Mouse (Mus musculus) bone marrow macrophage, adult 2 months (primary cell): ENCODE data around the gene Gsn. TPM values are rescaled to one million over a fixed set of nuclear protein-coding genes. Genes with fewer than 3 reads are reported as not detected.

Experiments used
- H3K27ac ChIP-seq: 2 replicates; pipeline ENCODE4 v1.5.1; 2012; ENCODE audit warnings: low read depth, low read length; ENCODE audit not compliant: insufficient read depth
- H3K4me1 ChIP-seq: 2 replicates; pipeline ENCODE4 v1.6.1; 2012; ENCODE audit warnings: low read length; ENCODE audit not compliant: control insufficient read depth, insufficient read depth
- H3K4me3 ChIP-seq: 2 replicates; pipeline ENCODE4 v1.5.1; 2012; ENCODE audit warnings: mild to moderate bottlenecking, low read length, moderate library complexity; ENCODE audit not compliant: insufficient read depth
- CTCF ChIP-seq: IDR thresholded peaks from 2 replicates; pipeline ENCODE4 v1.5.1; 2012; ENCODE audit warnings: low read depth, mild to moderate bottlenecking, low read length, moderate library complexity
- POLR2A ChIP-seq: IDR thresholded peaks from 2 replicates; pipeline ENCODE4 v1.6.1; 2012; ENCODE audit warnings: mild to moderate bottlenecking, low read depth, low read length, borderline replicate concordance
- polyA plus RNA-seq: library from polyadenylated mRNA; stranded (reverse); fragments of >200 nt; gene quantifications from 2 replicates; pipeline ENCODE4 v1.2.4, GENCODE M21; 2012; ENCODE audit not compliant: missing spikeins, insufficient read depth, insufficient read length

The Gsn gene
- 330 and 333 TPM in 2 replicates for polyA plus RNA-seq

- Histone ChIP-seq H3K27ac (peak within 1 kb of the TSS; percentile 50), H3K4me3 (peak within 1 kb of the TSS; percentile 76), H3K4me1 (peaks cover 61% of the 10 kb centered on the region)
- TF ChIP-seq CTCF = no peak
- no peak for TF ChIP-seq POLR2A
Observed at GRCm38 (mm10) chr2:35255885-35256833, at the start of gene Gsn. Gene Gsn (plus strand): TSS chr2:35256380.

- TF ChIP-seq POLR2A (no peak), CTCF (no peak)
- no peak overlapping the region for H3K27ac ChIP-seq
- H3K4me1 ChIP-seq = peaks cover 44% of the 10 kb centered on the region
- no peak overlapping the region for H3K4me3 ChIP-seq
Observed at GRCm38 (mm10) chr2:35206761-35207160, 49.4 kb upstream of the Gsn start.

- TF ChIP-seq POLR2A (no peak), CTCF (no peak)
- H3K4me3 ChIP-seq = no peak overlapping the region
- peaks cover 50% of the 10 kb centered on the region for H3K4me1 ChIP-seq
Observed at GRCm38 (mm10) chr2:35208054-35208453, 48.1 kb upstream of the Gsn start.

GRCm38 (mm10) chr2:35208931-35209665 lies 47.1 kb upstream of the Gsn start:
- Histone ChIP-seq H3K4me1 (peaks cover 42% of the 10 kb centered on the region), H3K4me3 (peak overlapping the region; percentile 17; the same call in 1 of the 2 replicates), H3K27ac (peak overlapping the region; percentile 82)
- TF ChIP-seq POLR2A (no peak), CTCF (no peak)

More at GRCm38 (mm10) chr2:35208054-35208453, 48.1 kb upstream of the Gsn start:
- H3K27ac ChIP-seq = no peak overlapping the region

GRCm38 (mm10) chr2:35211681-35212080 lies 44.5 kb upstream of the Gsn start:
- no peak overlapping the region for H3K4me3 ChIP-seq
- peak overlapping the region; percentile 18 for H3K27ac ChIP-seq
- H3K4me1 ChIP-seq = peaks cover 54% of the 10 kb centered on the region
- TF ChIP-seq CTCF = no peak
- TF ChIP-seq POLR2A = no peak

- Histone ChIP-seq H3K4me3 (no peak overlapping the region), H3K4me1 (peaks cover 50% of the 10 kb centered on the region), H3K27ac (no peak overlapping the region)
- TF ChIP-seq CTCF (no peak), POLR2A (no peak)
Observed at GRCm38 (mm10) chr2:35213345-35213910, 42.8 kb upstream of the Gsn start.

- no peak overlapping the region for H3K4me3 ChIP-seq
- H3K27ac ChIP-seq = no peak overlapping the region
- peak; percentile 86 for TF ChIP-seq CTCF
- no peak for TF ChIP-seq POLR2A
- peaks cover 40% of the 10 kb centered on the region for H3K4me1 ChIP-seq
Observed at GRCm38 (mm10) chr2:35214881-35215358, 41.3 kb upstream of the Gsn start.

- TF ChIP-seq POLR2A (no peak), CTCF (no peak)
- Histone ChIP-seq H3K4me3 (no peak overlapping the region), H3K27ac (no peak overlapping the region), H3K4me1 (peaks cover 36% of the 10 kb centered on the region)
Observed at GRCm38 (mm10) chr2:35215363-35215762, 40.8 kb upstream of the Gsn start.

GRCm38 (mm10) chr2:35216701-35217100 lies 39.5 kb upstream of the Gsn start:
- H3K27ac ChIP-seq = no peak overlapping the region
- H3K4me3 ChIP-seq = no peak overlapping the region
- peaks cover 23% of the 10 kb centered on the region for H3K4me1 ChIP-seq
- TF ChIP-seq CTCF = no peak
- no peak for TF ChIP-seq POLR2A

GRCm38 (mm10) chr2:35218736-35219135 lies 37.4 kb upstream of the Gsn start:
- Histone ChIP-seq H3K27ac (no peak overlapping the region), H3K4me3 (no peak overlapping the region), H3K4me1 (peaks cover 25% of the 10 kb centered on the region)
- no peak for TF ChIP-seq POLR2A
- TF ChIP-seq CTCF = no peak
